10 mouse cellular contexts compared by ENCODE assay signal in genomic region chr1:164744955-164745608, GRCm38 (mm10). TPM values are rescaled to one million over a fixed set of nuclear protein-coding genes. Genes with fewer than 3 reads are reported as not detected.
DNase-seq lines count a peak whose midpoint lies in the region; ATAC-seq lines count a peak whose summit lies in the region.
"Had no signal": no experiment of that assay in that cellular context is flagged by ENCODE, and none has a peak within 500 bp of the region (broad histone marks: within the 10 kb centered on the region; RNA-seq: fewer than 3 reads in every experiment).

No protein-coding gene starts in this region.

- H3K4me3 ChIP-seq in forebrain, embryonic 14.5 days (ENCODE audit: low read depth, low read length), result no peak overlapping the region
- H3K4me3 ChIP-seq in forebrain, embryonic 15.5 days, result no peak overlapping the region
- no peak overlapping the region for H3K4me3 ChIP-seq in midbrain, embryonic 14.5 days (replicated peaks; ENCODE audit: low read depth, low read length)
- no peak overlapping the region for H3K4me3 ChIP-seq in midbrain, embryonic 16.5 days (ENCODE audit: low read depth, low read length)
- H3K4me3 ChIP-seq: heart, embryonic 15.5 days; myocyte had no signal

- no peaks in the 10 kb centered on the region for H3K9me3 ChIP-seq in forebrain, embryonic 14.5 days (replicated peaks; ENCODE audit: control insufficient read depth, low read length)
- no peaks in the 10 kb centered on the region for H3K9me3 ChIP-seq in forebrain, embryonic 15.5 days
- H3K9me3 ChIP-seq in midbrain, embryonic 14.5 days (ENCODE audit: control insufficient read depth, low read length), result no peaks in the 10 kb centered on the region
- no peaks in the 10 kb centered on the region for H3K9me3 ChIP-seq in midbrain, embryonic 16.5 days (replicated peaks; ENCODE audit: control insufficient read depth, low read length, poor library complexity, severe bottlenecking)
- H3K9me3 ChIP-seq: heart, embryonic 15.5 days had no signal

- peak; percentile 62 for DNase-seq in forebrain, embryonic 14.5 days (ENCODE audit: low spot score)
- DNase-seq in midbrain, embryonic 14.5 days, result peak; percentile 63
- DNase-seq in embryo, embryonic 10.5 days (ENCODE audit: low spot score), result peak; percentile 66
- peak; percentile 21 for DNase-seq in mesoderm, embryonic 11.5 days (ENCODE audit: low read depth, low spot score)
- DNase-seq in right cerebral cortex, adult 18-20 months, result no peak
- no peak for DNase-seq in gastrocnemius, postnatal 25 days

- no peaks in the 10 kb centered on the region for H3K27me3 ChIP-seq in forebrain, embryonic 14.5 days (replicated peaks; ENCODE audit: control insufficient read depth, insufficient read depth, low read length)
- no peaks in the 10 kb centered on the region for H3K27me3 ChIP-seq in forebrain, embryonic 15.5 days
- H3K27me3 ChIP-seq in midbrain, embryonic 14.5 days (ENCODE audit: control insufficient read depth, insufficient read depth, low read length), result no peaks in the 10 kb centered on the region
- no peaks in the 10 kb centered on the region for H3K27me3 ChIP-seq in midbrain, embryonic 16.5 days (ENCODE audit: control insufficient read depth, insufficient read depth, low read depth, low read length)
- H3K27me3 ChIP-seq: heart, embryonic 15.5 days had no signal

- peak; percentile 46; the same call in 1 of the 2 replicates for ATAC-seq in forebrain, embryonic 14.5 days
- no peak; the same call in 1 of the 2 replicates for ATAC-seq in forebrain, embryonic 15.5 days (replicated peaks)
- no peak for ATAC-seq in midbrain, embryonic 14.5 days (ENCODE audit: low FRiP score, low TSS enrichment)
- no peak for ATAC-seq in midbrain, embryonic 16.5 days

- no peak overlapping the region for H3K9ac ChIP-seq in forebrain, embryonic 14.5 days (ENCODE audit: low read length)
- H3K9ac ChIP-seq in forebrain, embryonic 15.5 days (replicated peaks), result no peak overlapping the region
- H3K9ac ChIP-seq in midbrain, embryonic 14.5 days (replicated peaks; ENCODE audit: low read length), result no peak overlapping the region
- no peak overlapping the region for H3K9ac ChIP-seq in midbrain, embryonic 16.5 days (ENCODE audit: low read depth, low read length)
- H3K9ac ChIP-seq: heart, embryonic 15.5 days had no signal

- H3K4me1 ChIP-seq in forebrain, embryonic 14.5 days (ENCODE audit: control insufficient read depth, insufficient read depth, low read length), result no peaks in the 10 kb centered on the region
- no peaks in the 10 kb centered on the region for H3K4me1 ChIP-seq in forebrain, embryonic 15.5 days
- H3K4me1 ChIP-seq in midbrain, embryonic 14.5 days (ENCODE audit: control insufficient read depth, insufficient read depth, low read length), result no peaks in the 10 kb centered on the region
- H3K4me1 ChIP-seq in midbrain, embryonic 16.5 days (ENCODE audit: control insufficient read depth, insufficient read depth, low read length), result no peaks in the 10 kb centered on the region
- H3K4me1 ChIP-seq: heart, embryonic 15.5 days had no signal

- H3K36me3 ChIP-seq in forebrain, embryonic 14.5 days (ENCODE audit: control insufficient read depth, insufficient read depth, low read length), result no peaks in the 10 kb centered on the region
- no peaks in the 10 kb centered on the region for H3K36me3 ChIP-seq in forebrain, embryonic 15.5 days
- H3K36me3 ChIP-seq in midbrain, embryonic 14.5 days (ENCODE audit: control insufficient read depth, insufficient read depth, low read length), result no peaks in the 10 kb centered on the region
- no peaks in the 10 kb centered on the region for H3K36me3 ChIP-seq in midbrain, embryonic 16.5 days (ENCODE audit: control insufficient read depth, insufficient read depth, low read length)
- H3K36me3 ChIP-seq: heart, embryonic 15.5 days had no signal

- no peak overlapping the region for H3K27ac ChIP-seq in forebrain, embryonic 14.5 days (ENCODE audit: low read depth, low read length)
- H3K27ac ChIP-seq in forebrain, embryonic 15.5 days (replicated peaks), result no peak overlapping the region
- no peak overlapping the region for H3K27ac ChIP-seq in midbrain, embryonic 14.5 days (replicated peaks; ENCODE audit: low read depth, low read length)
- H3K27ac ChIP-seq in midbrain, embryonic 16.5 days (ENCODE audit: low read length), result no peak overlapping the region
- H3K27ac ChIP-seq: heart, embryonic 15.5 days had no signal

- no peak overlapping the region for H3K4me2 ChIP-seq in forebrain, embryonic 14.5 days (ENCODE audit: low read length)
- H3K4me2 ChIP-seq in forebrain, embryonic 15.5 days (replicated peaks), result no peak overlapping the region
- H3K4me2 ChIP-seq in midbrain, embryonic 14.5 days (ENCODE audit: low read length), result no peak overlapping the region
- no peak overlapping the region for H3K4me2 ChIP-seq in midbrain, embryonic 16.5 days (ENCODE audit: low read length)
- H3K4me2 ChIP-seq: heart, embryonic 15.5 days had no signal

RNA-seq across cellular contexts. Expression of gene Dpt, which starts 51.4 kb away (rescaled TPM):
- polyA plus RNA-seq in forebrain, embryonic 14.5 days (2014; fragmentation: Nextera tagmentation; extraction: Ambion mirVana), result not detected in 2 replicates
- not detected in 2 replicates for polyA plus RNA-seq in forebrain, embryonic 15.5 days (2015; fragmentation: Nextera tagmentation; extraction: Ambion mirVana)
- not detected in 2 replicates for polyA plus RNA-seq in midbrain, embryonic 14.5 days (2014; fragmentation: Nextera tagmentation; extraction: Ambion mirVana)
- 0.11 and 0.38 TPM in 2 replicates for polyA plus RNA-seq in midbrain, embryonic 16.5 days (2015; fragmentation: Nextera tagmentation; extraction: Ambion mirVana)
- total RNA-seq in gastrocnemius, postnatal 25 days (2021), result 100 to 1,000 TPM in 1 of 2 experiments, 10 to 100 TPM in 1; 51.1 to 109 TPM

Comparison
In these comparisons a context has a peak if more than half of its experiments do, and no peak if none do; other contexts are left out.
1. DNase-seq: peak in forebrain, embryonic 14.5 days (single experiment), midbrain, embryonic 14.5 days (single experiment), embryo, embryonic 10.5 days (single experiment) and mesoderm, embryonic 11.5 days (single experiment); none in right cerebral cortex, adult 18-20 months (single experiment) and gastrocnemius, postnatal 25 days (single experiment).